Mouse (Mus musculus): Measurements from ENCODE around the gene Shc1.

- no peak for TF ChIP-seq POLR2A (IDR thresholded peaks at IDR 0.05; ENCODE audit: extremely low read depth, insufficient read depth, low read length)
- TF ChIP-seq CTCF (IDR thresholded peaks at IDR 0.05; ENCODE audit: low read depth, low read length) = no peak
Observed at GRCm38 (mm10) chr3:89435041-89435440, 16.8 kb downstream of the Shc1 start.
